Mouse (Mus musculus) embryonic facial prominence, embryonic 12.5 days (tissue): ENCODE results near the gene Gdpd5. TPM values are rescaled to one million over a fixed set of nuclear protein-coding genes. Genes with fewer than 3 reads are reported as not detected.
A peak's percentile ranks its signal among the peaks of the same experiment; 100 is the strongest.

Source experiments
- ATAC-seq: fragments of 200-750 bp; cut with Nextera tagmentation; 2 replicates; pipeline ENCODE4 v1.8.0; 2017; ENCODE audit not compliant: insufficient number of reproducible peaks, insufficient read depth, low FRiP score, low TSS enrichment
- H3K27ac ChIP-seq: fragments of 300-500 bp; sonication (generic); 2 replicates; pipeline ENCODE4 v1.5.1; 2016; ENCODE audit warnings: mild to moderate bottlenecking
- H3K27me3 ChIP-seq: fragments of 300-500 bp; sonication (generic); 2 replicates; pipeline ENCODE4 v1.6.1; 2016; ENCODE audit warnings: mild to moderate bottlenecking, moderate library complexity
- H3K36me3 ChIP-seq: fragments of 300-500 bp; sonication (generic); 2 replicates; pipeline ENCODE4 v1.6.1; 2016; ENCODE audit warnings: mild to moderate bottlenecking
- H3K4me1 ChIP-seq: fragments of 300-500 bp; sonication (generic); 2 replicates; pipeline ENCODE4 v1.6.1; 2016
- H3K4me2 ChIP-seq: fragments of 300-500 bp; sonication (generic); replicated peaks from 2 replicates; pipeline ENCODE4 v1.6.1; 2016; ENCODE audit warnings: mild to moderate bottlenecking, moderate library complexity
- H3K4me3 ChIP-seq: fragments of 300-500 bp; sonication (generic); 2 replicates; pipeline ENCODE4 v1.5.1; 2016; ENCODE audit warnings: mild to moderate bottlenecking
- H3K9ac ChIP-seq: fragments of 300-500 bp; sonication (generic); 2 replicates; pipeline ENCODE4 v1.6.1; 2016; ENCODE audit warnings: mild to moderate bottlenecking, moderate library complexity
- H3K9me3 ChIP-seq: fragments of 300-500 bp; sonication (generic); 2 replicates; pipeline ENCODE4 v1.6.1; 2016; ENCODE audit warnings: mild to moderate bottlenecking, moderate library complexity
- WGBS: fragments of 180-500 bp; shearing (Covaris S2); methylation state at CpG from one replicate; pipeline ENCODE4 v1.1.7; 2016; 5-methylcytosine and 5-hydroxymethylcytosine counted together
- polyA plus RNA-seq: library from polyadenylated mRNA; unstranded; fragments of >200 nt; fragmentation: Nextera tagmentation; extraction: Ambion mirVana; gene quantifications from 2 replicates; pipeline ENCODE4 v1.2.1, GENCODE M21; 2016

The Gdpd5 gene
- polyA plus RNA-seq, 1 experiment from 2014 or later: 20.3 TPM

GRCm38 (mm10) chr7:99429786-99430185, 48.6 kb downstream of the Gdpd5 start:
- Histone ChIP-seq H3K9ac (no peak overlapping the region), H3K27me3 (no peaks in the 10 kb centered on the region), H3K4me3 (no peak overlapping the region), H3K27ac (no peak overlapping the region), H3K36me3 (no peaks in the 10 kb centered on the region), H3K9me3 (no peaks in the 10 kb centered on the region), H3K4me1 (peaks cover 22% of the 10 kb centered on the region), H3K4me2 (no peak overlapping the region)
- no peak for ATAC-seq
- 45% methylated on average over 6 of the region's 6 CpGs for WGBS

- WGBS: 65% methylated on average over 11 of the region's 11 CpGs
- Histone ChIP-seq H3K27ac (no peak overlapping the region), H3K27me3 (no peaks in the 10 kb centered on the region), H3K4me1 (peaks cover 19% of the 10 kb centered on the region), H3K4me2 (no peak overlapping the region), H3K4me3 (no peak overlapping the region), H3K9me3 (no peaks in the 10 kb centered on the region), H3K36me3 (no peaks in the 10 kb centered on the region), H3K9ac (no peak overlapping the region)
- no peak for ATAC-seq
These were observed 49.0 kb downstream of the Gdpd5 start for GRCm38 (mm10) chr7:99430246-99430645.

- no peak overlapping the region for H3K9ac ChIP-seq
- WGBS: 57% methylated on average over 14 of the region's 14 CpGs
- H3K4me3 ChIP-seq: no peak overlapping the region
- no peak overlapping the region for H3K27ac ChIP-seq
- ATAC-seq: no peak
- H3K4me1 ChIP-seq: peaks cover 24% of the 10 kb centered on the region
- H3K9me3 ChIP-seq: no peaks in the 10 kb centered on the region
- no peaks in the 10 kb centered on the region for H3K36me3 ChIP-seq
- no peaks in the 10 kb centered on the region for H3K27me3 ChIP-seq
- H3K4me2 ChIP-seq: no peak overlapping the region
These were observed 51.0 kb downstream of the Gdpd5 start for GRCm38 (mm10) chr7:99432248-99432647.

- no peak overlapping the region for H3K27ac ChIP-seq
- no peak overlapping the region for H3K9ac ChIP-seq
- H3K4me2 ChIP-seq: no peak overlapping the region
- 84% methylated on average over 6 of the region's 6 CpGs for whole genome bisulfite sequencing
- H3K4me1 ChIP-seq: peaks cover 25% of the 10 kb centered on the region
- no peak for ATAC-seq
- no peaks in the 10 kb centered on the region for H3K27me3 ChIP-seq
- H3K4me3 ChIP-seq: no peak overlapping the region
- no peaks in the 10 kb centered on the region for H3K9me3 ChIP-seq
- H3K36me3 ChIP-seq: no peaks in the 10 kb centered on the region
These were observed 51.6 kb downstream of the Gdpd5 start for GRCm38 (mm10) chr7:99432863-99433262.

- Histone ChIP-seq H3K27me3 (no peaks in the 10 kb centered on the region), H3K9me3 (no peaks in the 10 kb centered on the region), H3K4me2 (no peak overlapping the region), H3K36me3 (no peaks in the 10 kb centered on the region), H3K27ac (no peak overlapping the region), H3K4me1 (peaks cover 25% of the 10 kb centered on the region), H3K4me3 (no peak overlapping the region), H3K9ac (no peak overlapping the region)
- no peak for ATAC-seq
- WGBS: 39% methylated on average over 12 of the region's 12 CpGs
These were observed 53.5 kb downstream of the Gdpd5 start for GRCm38 (mm10) chr7:99434672-99435250.

- Histone ChIP-seq H3K4me1 (peaks cover 32% of the 10 kb centered on the region), H3K9ac (no peak overlapping the region), H3K9me3 (no peaks in the 10 kb centered on the region), H3K27ac (0 out of 2 replicates have a peak overlapping the region, but pooled peaks have one; percentile 14), H3K36me3 (no peaks in the 10 kb centered on the region), H3K27me3 (no peaks in the 10 kb centered on the region), H3K4me2 (no peak overlapping the region), H3K4me3 (no peak overlapping the region)
- 3% methylated on average over 4 of the region's 4 CpGs for WGBS
- no peak for ATAC-seq
These were observed 55.3 kb downstream of the Gdpd5 start for GRCm38 (mm10) chr7:99436530-99436929.

- 73% methylated on average over 10 of the region's 10 CpGs for WGBS
- Histone ChIP-seq H3K36me3 (no peaks in the 10 kb centered on the region), H3K27ac (no peak overlapping the region), H3K9me3 (no peaks in the 10 kb centered on the region), H3K4me3 (no peak overlapping the region), H3K4me2 (no peak overlapping the region), H3K9ac (no peak overlapping the region), H3K27me3 (0 out of 2 replicates have a peak, but pooled peaks cover 3% of the 10 kb centered on the region), H3K4me1 (peaks cover 38% of the 10 kb centered on the region)
- ATAC-seq: no peak
These were observed 57.7 kb downstream of the Gdpd5 start for GRCm38 (mm10) chr7:99438881-99439280.

- 19% methylated on average over 6 of the region's 6 CpGs for WGBS
- H3K27ac ChIP-seq: peak overlapping the region; percentile 65
- peak overlapping the region; percentile 31 for H3K9ac ChIP-seq
- ATAC-seq: peak; percentile 41; the same call in 1 of the 2 replicates
- H3K27me3 ChIP-seq: 0 out of 2 replicates have a peak, but pooled peaks cover 3% of the 10 kb centered on the region
- H3K4me2 ChIP-seq: no peak overlapping the region
- H3K36me3 ChIP-seq: no peaks in the 10 kb centered on the region
- H3K9me3 ChIP-seq: no peaks in the 10 kb centered on the region
- H3K4me1 ChIP-seq: peaks cover 34% of the 10 kb centered on the region
- no peak overlapping the region for H3K4me3 ChIP-seq
These were observed 60.4 kb downstream of the Gdpd5 start for GRCm38 (mm10) chr7:99441534-99442072.

- no peak for ATAC-seq
- Histone ChIP-seq H3K4me2 (no peak overlapping the region), H3K4me1 (peaks cover 27% of the 10 kb centered on the region), H3K27me3 (0 out of 2 replicates have a peak, but pooled peaks cover 3% of the 10 kb centered on the region), H3K36me3 (no peaks in the 10 kb centered on the region), H3K9ac (no peak overlapping the region), H3K4me3 (no peak overlapping the region), H3K9me3 (no peaks in the 10 kb centered on the region), H3K27ac (0 out of 2 replicates have a peak overlapping the region, but pooled peaks have one; percentile 2)
- 52% methylated on average over 5 of the region's 5 CpGs for WGBS
These were observed 62.0 kb downstream of the Gdpd5 start for GRCm38 (mm10) chr7:99443164-99443563.

- Histone ChIP-seq H3K36me3 (no peaks in the 10 kb centered on the region), H3K27me3 (0 out of 2 replicates have a peak, but pooled peaks cover 3% of the 10 kb centered on the region), H3K27ac (no peak overlapping the region), H3K9me3 (no peaks in the 10 kb centered on the region), H3K4me2 (no peak overlapping the region), H3K4me3 (no peak overlapping the region), H3K4me1 (peaks cover 30% of the 10 kb centered on the region), H3K9ac (no peak overlapping the region)
- no peak for ATAC-seq
- 68% methylated on average over 6 of the region's 6 CpGs for whole genome bisulfite sequencing
These were observed 62.8 kb downstream of the Gdpd5 start for GRCm38 (mm10) chr7:99444012-99444411.

GRCm38 (mm10) chr7:99445833-99446232, 64.6 kb downstream of the Gdpd5 start:
- no peak for ATAC-seq
- Histone ChIP-seq H3K36me3 (no peaks in the 10 kb centered on the region), H3K4me1 (peaks cover 30% of the 10 kb centered on the region), H3K27ac (no peak overlapping the region), H3K9ac (no peak overlapping the region), H3K4me2 (no peak overlapping the region), H3K4me3 (no peak overlapping the region), H3K27me3 (0 out of 2 replicates have a peak, but pooled peaks cover 3% of the 10 kb centered on the region), H3K9me3 (no peaks in the 10 kb centered on the region)
- 77% methylated on average over 2 of the region's 2 CpGs for WGBS

- H3K27ac ChIP-seq: no peak overlapping the region
- no peak overlapping the region for H3K4me2 ChIP-seq
- ATAC-seq: no peak
- WGBS: 58% methylated on average over 5 of the region's 5 CpGs
- H3K9me3 ChIP-seq: no peaks in the 10 kb centered on the region
- H3K27me3 ChIP-seq: no peaks in the 10 kb centered on the region
- no peak overlapping the region for H3K9ac ChIP-seq
- H3K36me3 ChIP-seq: no peaks in the 10 kb centered on the region
- H3K4me3 ChIP-seq: no peak overlapping the region
- peaks cover 16% of the 10 kb centered on the region; the same call in 1 of the 2 replicates for H3K4me1 ChIP-seq
These were observed 66.1 kb downstream of the Gdpd5 start for GRCm38 (mm10) chr7:99447323-99447722.
